Mouse (Mus musculus) neural tube, embryonic 13.5 days (tissue): Measurements from ENCODE around the gene Pik3c2b. TPM values are rescaled to one million over a fixed set of nuclear protein-coding genes. Genes with fewer than 3 reads are reported as not detected.
"Not testable (repeated sequence)": the region's sequence is repeated elsewhere in the genome, so short reads cannot be mapped to it uniquely, and the experiment has no call there.

Experiments used
- ATAC-seq: fragments of 200-750 bp; cut with Nextera tagmentation; 2 replicates; pipeline ENCODE4 v1.8.0; 2017; ENCODE audit warnings: low read depth, mild to moderate bottlenecking, moderate TSS enrichment, moderate library complexity
- H3K27ac ChIP-seq: fragments of 300-500 bp; sonication (generic); replicated peaks from 2 replicates; pipeline ENCODE4 v1.5.1; 2015; ENCODE audit warnings: moderate library complexity, mild to moderate bottlenecking, inconsistent platforms
- H3K27me3 ChIP-seq: fragments of 300-500 bp; sonication (generic); 2 replicates; pipeline ENCODE4 v1.6.1; 2015; ENCODE audit warnings: mild to moderate bottlenecking, inconsistent platforms
- H3K36me3 ChIP-seq: fragments of 300-500 bp; sonication (generic); 2 replicates; pipeline ENCODE4 v1.6.1; 2015; ENCODE audit warnings: mild to moderate bottlenecking, inconsistent platforms
- H3K4me1 ChIP-seq: fragments of 300-500 bp; sonication (generic); replicated peaks from 2 replicates; pipeline ENCODE4 v1.6.1; 2015; ENCODE audit warnings: inconsistent platforms
- H3K4me2 ChIP-seq: fragments of 300-500 bp; sonication (generic); 2 replicates; pipeline ENCODE4 v1.6.1; 2015; ENCODE audit warnings: inconsistent platforms, mild to moderate bottlenecking, moderate library complexity
- H3K4me3 ChIP-seq: fragments of 300-500 bp; sonication (generic); 2 replicates; pipeline ENCODE4 v1.5.1; 2015; ENCODE audit warnings: mild to moderate bottlenecking, inconsistent platforms
- H3K9ac ChIP-seq: fragments of 300-500 bp; sonication (generic); 2 replicates; pipeline ENCODE4 v1.6.1; 2015; ENCODE audit warnings: moderate library complexity, mild to moderate bottlenecking, inconsistent platforms
- H3K9me3 ChIP-seq: fragments of 300-500 bp; sonication (generic); 2 replicates; pipeline ENCODE4 v1.6.1; 2016; ENCODE audit warnings: inconsistent platforms
- WGBS: fragments of 180-500 bp; shearing (Covaris S2); methylation state at CpG from one replicate; pipeline ENCODE4 v1.1.7; 2015; 5-methylcytosine and 5-hydroxymethylcytosine counted together
- polyA plus RNA-seq: library from polyadenylated mRNA; unstranded; fragments of >200 nt; fragmentation: Nextera tagmentation; extraction: Ambion mirVana; gene quantifications from 2 replicates; pipeline ENCODE4 v1.2.1, GENCODE M21; 2015

Gene Pik3c2b
- polyA plus RNA-seq, 1 experiment from 2014 or later = 14.0 TPM

DNA sequence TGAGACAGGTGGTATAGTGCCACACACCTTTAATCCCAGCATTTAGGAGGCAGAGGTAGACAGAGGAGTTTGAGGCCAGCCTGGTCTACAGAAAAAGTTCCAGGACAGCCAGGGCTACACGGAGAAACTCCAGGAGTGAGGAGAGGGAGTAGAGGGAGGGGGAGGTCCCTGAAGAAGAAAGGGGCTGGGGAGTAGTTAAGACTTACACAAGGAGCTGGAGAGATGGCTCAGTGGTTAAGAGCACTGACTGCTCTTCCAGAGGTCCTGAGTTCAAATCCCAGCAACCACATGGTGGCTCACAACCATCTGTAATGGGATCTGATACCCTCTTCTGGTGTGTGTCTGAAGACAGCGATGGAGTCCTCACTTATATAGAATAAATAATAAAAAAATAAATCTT is 23.5 kb upstream of the Pik3c2b start:
- H3K27me3 ChIP-seq, H3K9ac ChIP-seq, H3K4me2 ChIP-seq, H3K4me3 ChIP-seq, ATAC-seq, H3K27ac ChIP-seq, H3K9me3 ChIP-seq, H3K4me1 ChIP-seq: not testable (repeated sequence)
- peaks cover 19% of the 10 kb centered on the region for H3K36me3 ChIP-seq
- 96% methylated on average over 2 of the region's 2 CpGs for WGBS

DNA sequence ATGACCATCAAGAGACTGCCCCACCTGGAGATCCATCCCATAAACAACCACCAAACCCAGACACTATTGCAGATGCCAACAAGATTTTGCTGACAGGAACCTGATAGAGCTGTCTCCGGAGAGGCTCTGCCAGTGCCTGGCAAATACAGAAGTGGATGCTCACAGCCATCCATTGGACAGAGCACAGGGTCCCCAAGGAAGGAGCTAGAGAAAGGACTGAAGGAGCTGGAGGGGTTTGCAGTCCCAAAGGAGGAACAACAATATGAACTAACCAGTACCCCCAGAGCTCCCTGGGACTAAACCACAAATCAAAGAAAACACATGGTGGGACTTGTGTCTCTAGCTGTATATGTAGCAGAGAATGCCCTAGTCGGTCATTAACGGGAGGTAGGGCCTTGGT is 21.7 kb upstream of the Pik3c2b start:
- not testable (repeated sequence) for H3K9ac ChIP-seq, H3K4me1 ChIP-seq, ATAC-seq, H3K9me3 ChIP-seq, H3K36me3 ChIP-seq, H3K27ac ChIP-seq, H3K27me3 ChIP-seq
- WGBS = 91% methylated on average over 3 of the region's 3 CpGs
- H3K4me2 ChIP-seq = peak overlapping the region; percentile 65
- peak overlapping the region; percentile 91 for H3K4me3 ChIP-seq

DNA sequence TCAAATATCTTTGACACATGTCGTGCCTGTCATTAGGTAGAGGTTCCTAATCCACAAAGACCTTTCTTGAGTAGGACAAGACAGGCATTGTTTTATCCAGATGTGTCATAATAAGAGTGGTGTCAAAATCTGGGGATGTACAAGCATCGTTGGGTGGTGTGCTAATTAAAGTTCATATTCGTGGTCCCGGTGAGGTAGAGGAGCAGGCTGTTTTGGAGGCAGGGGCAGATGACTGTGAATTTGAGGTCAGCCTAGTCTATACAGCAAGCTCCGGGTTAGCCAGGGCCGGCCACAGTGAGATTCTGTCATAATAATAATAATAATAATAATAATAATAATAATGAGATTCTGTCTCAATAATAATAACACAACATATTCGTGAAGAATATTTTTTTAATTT is 21.0 kb upstream of the Pik3c2b start:
- Histone ChIP-seq H3K4me1 (peaks cover 8% of the 10 kb centered on the region), H3K27me3 (no peaks in the 10 kb centered on the region), H3K4me3 (peak overlapping the region; percentile 91), H3K9ac (peak overlapping the region; percentile 94), H3K27ac (no peak overlapping the region), H3K36me3 (0 out of 2 replicates have a peak, but pooled peaks cover 3% of the 10 kb centered on the region), H3K4me2 (peak overlapping the region; percentile 65), H3K9me3 (no peaks in the 10 kb centered on the region)
- 44% methylated on average over 7 of the region's 7 CpGs for WGBS
- ATAC-seq = 0 out of 2 replicates have a peak, but pooled peaks have one; percentile 44

DNA sequence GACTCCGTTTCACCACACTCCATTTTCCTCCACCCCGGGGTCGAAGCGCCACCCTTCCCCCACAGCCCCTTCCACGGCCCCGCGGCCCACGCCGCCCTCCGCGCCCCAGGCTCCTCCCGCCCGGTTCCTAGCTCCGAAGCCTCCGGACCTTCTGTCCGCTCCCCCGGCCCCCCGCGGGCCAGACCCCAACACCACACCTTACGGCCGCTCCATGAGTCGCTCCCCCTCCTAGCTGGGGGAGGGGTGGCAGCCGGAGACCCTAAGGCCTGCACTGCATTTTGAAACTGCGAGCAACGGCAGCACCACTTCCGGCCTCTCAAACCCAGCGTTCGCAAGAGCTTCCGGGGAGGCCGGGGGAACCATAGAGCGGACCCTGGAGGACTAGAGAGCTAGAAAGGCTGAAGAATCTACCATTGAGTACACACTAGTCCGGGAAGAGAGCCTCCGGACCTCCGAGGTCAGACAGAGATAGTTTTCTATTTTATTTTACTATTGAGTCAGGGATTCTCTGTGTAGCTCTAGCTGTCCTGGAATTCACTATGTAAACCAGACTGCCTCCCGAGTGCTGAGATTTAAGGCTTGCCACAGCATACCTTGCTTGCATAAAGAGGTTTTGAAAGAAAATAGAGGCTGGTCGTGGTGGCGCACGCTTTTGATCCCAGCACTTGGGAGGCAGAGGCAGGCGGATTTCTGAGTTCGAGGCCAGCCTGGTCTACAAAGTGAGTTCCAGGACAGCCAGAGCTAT is 20.2 kb upstream of the Pik3c2b start:
- Histone ChIP-seq H3K9me3 (no peaks in the 10 kb centered on the region), H3K4me3 (peak overlapping the region; percentile 91), H3K4me2 (peak overlapping the region; percentile 65), H3K9ac (peak overlapping the region; percentile 94), H3K27me3 (no peaks in the 10 kb centered on the region), H3K36me3 (0 out of 2 replicates have a peak, but pooled peaks cover 3% of the 10 kb centered on the region), H3K27ac (peak overlapping the region; percentile 94), H3K4me1 (peaks cover 8% of the 10 kb centered on the region)
- ATAC-seq = peak; percentile 95
- under 1% methylated on average over 40 of the region's 40 CpGs for WGBS

DNA sequence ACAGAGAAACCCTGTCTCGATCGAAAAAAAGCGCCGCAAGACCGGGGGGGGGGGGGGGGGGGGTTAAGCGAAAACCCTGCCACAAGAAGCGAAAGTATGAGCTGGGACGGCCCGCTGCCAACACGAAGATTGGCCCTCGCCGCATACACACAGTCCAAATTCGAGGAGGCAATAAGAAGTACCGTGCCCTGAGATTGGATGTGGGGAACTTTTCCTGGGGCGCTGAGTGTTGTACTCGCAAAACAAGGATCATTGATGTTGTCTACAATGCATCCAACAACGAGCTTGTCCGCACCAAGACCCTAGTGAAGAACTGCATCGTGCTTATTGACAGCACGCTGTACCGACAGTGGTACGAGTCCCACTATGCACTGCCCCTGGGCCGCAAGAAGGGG is 19.7 kb upstream of the Pik3c2b start:
- WGBS = 46% methylated on average over 17 of the region's 23 CpGs
- H3K9me3 ChIP-seq, H3K27ac ChIP-seq, H3K27me3 ChIP-seq, H3K36me3 ChIP-seq, ATAC-seq, H3K4me1 ChIP-seq: not testable (repeated sequence)
- Histone ChIP-seq H3K4me3 (peak overlapping the region; percentile 91), H3K4me2 (peak overlapping the region; percentile 65), H3K9ac (peak overlapping the region; percentile 94)

DNA sequence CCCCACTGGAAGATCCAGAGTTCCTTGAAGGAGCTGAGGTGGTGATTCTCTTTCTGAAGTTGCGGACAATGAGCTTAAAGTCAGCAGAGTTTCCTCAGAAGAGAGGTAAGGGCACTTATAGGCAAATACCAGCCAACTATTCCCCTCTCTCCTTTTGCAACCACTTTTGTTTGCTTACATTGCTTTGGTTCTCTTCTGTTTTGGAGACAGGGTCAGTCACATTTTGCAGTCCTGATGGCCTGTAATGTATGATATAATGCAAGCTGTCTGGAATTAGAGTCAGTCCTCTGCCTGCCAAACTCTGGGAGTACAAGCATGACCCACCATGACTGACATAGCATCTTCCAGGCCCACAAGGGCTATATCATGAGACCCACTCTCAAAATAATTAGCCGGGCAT is 18.3 kb upstream of the Pik3c2b start:
- H3K27ac ChIP-seq = no peak overlapping the region
- peaks cover 8% of the 10 kb centered on the region for H3K4me1 ChIP-seq
- no peak for ATAC-seq
- no peak overlapping the region for H3K4me3 ChIP-seq
- no peaks in the 10 kb centered on the region for H3K27me3 ChIP-seq
- H3K9ac ChIP-seq = no peak overlapping the region
- 99% methylated on average over 2 of the region's 2 CpGs for WGBS
- H3K36me3 ChIP-seq = no peaks in the 10 kb centered on the region
- no peak overlapping the region for H3K4me2 ChIP-seq
- no peaks in the 10 kb centered on the region for H3K9me3 ChIP-seq

DNA sequence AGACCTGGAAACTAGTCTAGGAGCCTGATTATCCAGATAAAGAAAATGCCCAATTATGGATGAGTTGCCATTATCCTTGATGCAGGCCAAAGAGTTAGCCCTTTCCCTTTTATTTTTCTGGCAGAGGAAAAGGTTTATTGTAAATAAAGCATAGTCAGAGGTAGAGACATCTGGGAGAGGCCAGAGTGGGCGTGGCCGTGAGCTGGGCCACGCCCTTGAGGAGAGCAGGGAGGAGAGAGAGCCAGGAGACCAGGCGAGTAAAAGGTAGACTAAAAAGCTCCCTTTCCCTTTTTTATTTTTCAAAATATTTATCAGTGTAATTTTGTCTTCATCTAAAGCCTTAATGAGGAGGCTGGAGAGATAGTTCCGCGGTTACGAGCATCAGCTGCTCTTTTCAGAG is 17.5 kb upstream of the Pik3c2b start:
- Histone ChIP-seq H3K4me2 (no peak overlapping the region), H3K4me1 (peaks cover 14% of the 10 kb centered on the region), H3K4me3 (no peak overlapping the region), H3K27ac (no peak overlapping the region), H3K9me3 (no peaks in the 10 kb centered on the region), H3K9ac (no peak overlapping the region), H3K36me3 (no peaks in the 10 kb centered on the region), H3K27me3 (no peaks in the 10 kb centered on the region)
- 54% methylated on average over 7 of the region's 7 CpGs for WGBS
- ATAC-seq = no peak

DNA sequence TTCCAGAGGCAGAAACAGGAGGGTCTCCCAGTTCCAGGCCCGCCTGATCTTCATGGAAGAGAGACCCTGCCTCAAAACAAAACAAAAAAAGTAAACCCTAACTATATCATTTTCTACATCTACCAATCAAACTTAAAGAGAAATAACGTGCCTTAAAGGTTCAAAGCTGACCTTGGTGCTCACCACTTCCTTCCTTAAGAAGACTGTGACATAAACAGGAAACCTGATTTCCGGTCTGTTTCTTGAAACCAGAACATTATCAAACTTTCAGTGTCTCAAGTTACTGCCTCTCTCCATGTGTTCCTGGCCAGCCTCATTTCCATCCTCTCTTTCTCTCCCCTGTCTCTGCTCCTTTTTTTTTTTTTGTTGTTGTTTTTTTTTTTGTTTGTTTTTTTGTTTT is 15.7 kb upstream of the Pik3c2b start:
- Histone ChIP-seq H3K36me3 (no peaks in the 10 kb centered on the region), H3K27me3 (no peaks in the 10 kb centered on the region), H3K27ac (no peak overlapping the region), H3K9me3 (no peaks in the 10 kb centered on the region), H3K4me1 (peaks cover 11% of the 10 kb centered on the region), H3K4me2 (no peak overlapping the region), H3K4me3 (no peak overlapping the region), H3K9ac (no peak overlapping the region)
- ATAC-seq = no peak
- WGBS = 92% methylated on average over 3 of the region's 3 CpGs

DNA sequence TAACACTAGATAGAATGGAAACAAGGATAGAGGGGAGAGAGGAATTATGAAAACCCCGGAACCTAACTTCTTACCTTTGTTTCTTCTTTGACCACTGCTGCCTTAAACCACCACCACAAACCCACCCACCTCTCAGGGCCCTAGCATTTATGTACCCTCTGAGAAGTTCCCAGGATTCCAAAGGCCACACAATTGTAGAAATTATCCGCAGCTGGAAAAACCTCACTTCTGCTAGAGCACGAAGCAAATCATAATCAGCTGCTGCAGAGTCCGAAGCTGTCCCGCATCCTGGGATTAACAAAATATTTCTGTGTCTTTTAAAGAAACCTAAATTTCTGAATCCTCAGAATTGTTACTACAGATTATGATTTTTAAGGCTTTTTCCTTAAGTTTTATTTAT is 15.0 kb upstream of the Pik3c2b start, which contains the start of gene Mdm4:
Gene Mdm4, minus strand, starts transcription at position 101 of the 400 bp plus-strand sequence.
- H3K9ac ChIP-seq = no peak within 1 kb of the TSS
- no peaks in the 10 kb centered on the region for H3K27me3 ChIP-seq
- H3K9me3 ChIP-seq = no peaks in the 10 kb centered on the region
- H3K4me1 ChIP-seq = peaks cover 11% of the 10 kb centered on the region
- no peaks in the 10 kb centered on the region for H3K36me3 ChIP-seq
- no peak for ATAC-seq
- no peak within 1 kb of the TSS for H3K4me2 ChIP-seq
- no peak within 1 kb of the TSS for H3K4me3 ChIP-seq
- no peak within 1 kb of the TSS for H3K27ac ChIP-seq
- WGBS = 93% methylated on average over 5 of the region's 5 CpGs

DNA sequence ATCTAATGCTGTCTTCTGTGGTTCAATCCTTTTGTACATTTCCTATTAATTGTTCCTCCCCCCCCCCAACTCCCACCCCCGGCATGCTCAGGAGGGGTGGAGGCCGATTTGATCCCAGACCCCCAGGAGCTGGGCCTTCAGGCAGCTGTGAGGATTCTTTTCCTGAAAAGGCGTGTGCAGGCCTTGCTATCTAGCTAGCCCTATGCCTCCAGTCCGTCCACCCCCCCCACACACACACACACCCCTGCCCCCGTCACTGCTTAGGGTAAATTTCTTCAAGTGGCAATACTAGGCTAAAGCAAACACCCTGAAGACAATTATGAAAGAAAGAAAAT is 12.5 kb upstream of the Pik3c2b start:
- peak overlapping the region; percentile 59 for H3K27ac ChIP-seq
- H3K27me3 ChIP-seq = no peaks in the 10 kb centered on the region
- no peaks in the 10 kb centered on the region for H3K36me3 ChIP-seq
- peak overlapping the region; percentile 51 for H3K9ac ChIP-seq
- H3K9me3 ChIP-seq = no peaks in the 10 kb centered on the region
- 7% methylated on average over 5 of the region's 5 CpGs for WGBS
- no peak for ATAC-seq
- H3K4me1 ChIP-seq = peaks cover 11% of the 10 kb centered on the region
- H3K4me3 ChIP-seq = peak overlapping the region; percentile 50
- H3K4me2 ChIP-seq = peak overlapping the region; percentile 57

DNA sequence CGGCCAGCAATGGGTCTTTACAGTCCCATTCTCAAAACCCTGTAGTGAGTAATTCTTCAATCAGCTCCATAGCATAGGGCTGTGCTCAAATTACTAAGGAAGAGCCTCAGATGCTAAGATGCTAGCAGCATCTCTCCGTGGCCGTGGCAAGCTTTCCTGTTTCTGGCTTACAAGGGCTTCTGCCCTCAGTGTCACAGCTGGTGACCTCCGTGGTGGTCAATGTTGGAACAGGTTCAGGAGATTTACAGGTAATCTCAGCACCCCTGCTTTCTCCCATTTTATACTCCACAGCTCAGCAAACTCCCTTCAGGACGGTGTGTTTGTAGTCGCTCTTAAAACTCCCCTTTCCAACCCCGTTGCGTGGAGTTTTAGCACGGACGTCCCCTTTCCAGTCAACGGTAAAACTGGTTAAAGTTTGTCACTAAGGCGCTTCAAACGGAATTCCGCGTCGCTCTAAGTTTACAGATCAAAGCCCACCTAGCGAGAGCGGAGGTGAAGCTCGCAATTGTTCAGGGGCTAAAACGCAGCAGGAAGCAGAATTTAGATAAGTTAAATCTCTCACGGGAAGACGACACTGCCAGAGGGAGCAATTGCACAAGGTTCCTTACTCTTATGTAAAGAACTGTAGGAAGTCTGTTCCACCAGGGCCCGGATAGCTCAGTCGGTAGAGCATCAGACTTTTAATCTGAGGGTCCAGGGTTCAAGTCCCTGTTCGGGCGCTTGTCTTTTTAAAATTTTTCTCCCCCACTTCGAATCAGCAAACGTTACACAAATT is 12.0 kb upstream of the Pik3c2b start:
- no peaks in the 10 kb centered on the region for H3K27me3 ChIP-seq
- under 1% methylated on average over 28 of the region's 28 CpGs for WGBS
- H3K4me3 ChIP-seq = peak overlapping the region; percentile 50
- H3K9ac ChIP-seq = peak overlapping the region; percentile 51
- peak overlapping the region; percentile 57 for H3K4me2 ChIP-seq
- H3K9me3 ChIP-seq = no peaks in the 10 kb centered on the region
- peak; percentile 78 for ATAC-seq
- no peaks in the 10 kb centered on the region for H3K36me3 ChIP-seq
- peak overlapping the region; percentile 59 for H3K27ac ChIP-seq
- H3K4me1 ChIP-seq = peaks cover 11% of the 10 kb centered on the region

DNA sequence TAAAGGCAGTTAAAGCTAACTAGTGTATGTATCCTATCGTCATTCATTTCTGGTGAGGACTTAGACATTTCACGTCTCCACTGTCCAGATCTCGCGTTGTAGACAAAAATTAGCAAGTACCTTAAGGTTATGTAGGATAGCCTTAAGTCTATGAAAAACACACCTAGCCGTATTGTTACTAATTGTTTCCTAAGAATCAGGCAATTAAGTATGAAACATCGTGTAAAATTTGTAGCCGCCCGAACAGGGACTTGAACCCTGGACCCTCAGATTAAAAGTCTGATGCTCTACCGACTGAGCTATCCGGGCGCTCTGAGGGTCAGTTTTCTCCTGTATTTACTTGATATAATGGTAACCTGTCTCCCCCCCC is 11.4 kb upstream of the Pik3c2b start:
- no peak overlapping the region for H3K27ac ChIP-seq

More for the DNA sequence above, 11.4 kb upstream of the Pik3c2b start:
- 1% methylated on average over 11 of the region's 11 CpGs for WGBS
- Histone ChIP-seq H3K4me3 (peak overlapping the region; percentile 50), H3K9me3 (no peaks in the 10 kb centered on the region), H3K27me3 (no peaks in the 10 kb centered on the region), H3K4me1 (peaks cover 11% of the 10 kb centered on the region), H3K9ac (no peak overlapping the region), H3K4me2 (peak overlapping the region; percentile 57), H3K36me3 (no peaks in the 10 kb centered on the region)
- ATAC-seq = peak; percentile 63
